Mouse (Mus musculus) stomach, postnatal 0 days (tissue): ENCODE measurements around the gene Amph.

Experiments
- CTCF ChIP-seq: IDR thresholded peaks from 2 replicates; pipeline ENCODE4 v1.5.1; 2016; ENCODE audit warnings: antibody characterized with exemption, low read depth, mild to moderate bottlenecking, moderate library complexity
- EP300 ChIP-seq: optimal IDR thresholded peaks from 2 replicates; pipeline ENCODE3; 2016; ENCODE audit warnings: antibody characterized with exemption

DNA sequence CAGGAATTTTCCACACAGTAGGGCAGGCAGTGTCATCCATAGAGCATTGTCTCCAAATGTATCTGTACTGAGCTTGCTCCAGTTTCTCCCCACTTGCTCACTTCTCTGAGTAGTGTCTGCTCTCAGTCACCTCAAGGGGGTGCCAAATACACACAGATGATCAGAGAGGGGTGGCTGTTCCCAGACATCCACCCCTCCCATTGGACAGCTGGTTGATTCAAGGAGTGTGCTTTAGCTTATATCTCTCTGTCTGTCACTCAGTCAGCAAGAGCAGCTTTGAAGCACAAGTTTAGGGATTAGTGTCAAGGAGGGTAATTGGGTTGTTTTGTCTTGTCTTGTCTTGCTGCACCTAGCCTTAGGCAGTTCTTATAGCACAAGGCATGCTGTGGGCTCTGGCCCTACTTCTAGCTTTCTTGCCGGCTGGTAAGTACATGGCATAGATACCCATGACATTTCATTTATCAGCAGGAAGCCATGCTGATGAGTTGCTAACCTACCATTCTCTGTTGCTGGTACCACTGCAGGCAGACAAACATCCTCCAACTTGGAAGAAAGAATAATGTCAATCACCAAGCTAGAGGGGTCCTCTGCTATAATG, 229.8 kb downstream of the Amph start:
- no peak for TF ChIP-seq EP300
- peak; percentile 79 for TF ChIP-seq CTCF
